Mouse (Mus musculus): ENCODE measurements at regions not wholly inside any gene's neighbourhood (a gene's known extent, or its start where the extent isn't known, plus 50 kb on each side); places are given as distances from the start of the nearest gene placed in this dataset.

DNA sequence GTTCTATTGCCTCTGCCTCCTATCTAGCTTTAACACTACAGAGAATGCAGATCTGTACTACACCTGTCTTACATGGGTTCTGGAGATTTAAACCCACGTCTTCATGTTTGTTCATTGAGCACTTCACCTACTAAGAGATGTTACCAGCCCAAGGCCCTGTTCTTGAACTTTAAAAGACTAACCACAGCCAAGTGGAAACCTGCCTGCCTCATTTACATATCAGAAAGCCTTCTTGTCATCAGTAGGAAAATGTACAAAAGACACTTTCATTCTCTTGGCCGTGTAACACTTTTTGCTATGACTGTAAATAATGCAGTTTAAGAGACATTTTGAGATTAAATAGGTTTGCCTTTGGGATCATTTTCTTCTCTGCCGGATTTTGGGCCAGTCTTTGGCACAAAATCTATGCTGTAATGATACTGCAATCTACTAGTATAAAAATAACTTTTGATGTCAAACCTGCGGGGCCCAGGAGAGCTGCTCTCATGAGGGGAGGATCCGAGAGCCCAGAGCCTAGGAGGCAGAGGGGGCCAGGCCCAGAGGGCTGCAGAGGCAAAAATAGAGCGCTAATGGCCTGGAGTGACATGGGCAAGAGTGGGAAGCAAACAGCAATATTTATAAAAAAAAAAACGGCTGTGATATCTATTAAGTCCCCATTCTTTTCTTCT lies 318.4 kb upstream of the Myo3a start:
- H3K4me1 ChIP-seq (ENCODE audit: insufficient read depth, low read length): no peaks in the 10 kb centered on the region
- 72% methylated on average over 7 of the region's 7 CpGs for WGBS
- no peak overlapping the region for H3K27ac ChIP-seq (ENCODE audit: low read length)
- no peaks in the 10 kb centered on the region for H3K27me3 ChIP-seq (ENCODE audit: insufficient read depth, low read length)
- no peak for ATAC-seq (ENCODE audit: low FRiP score, low TSS enrichment)
- H3K4me2 ChIP-seq (replicated peaks; ENCODE audit: low read depth, low read length): peak overlapping the region; percentile 51
- H3K4me3 ChIP-seq (ENCODE audit: low read length): no peak overlapping the region; the same call in 1 of the 2 replicates
- no peak overlapping the region for H3K9ac ChIP-seq (replicated peaks; ENCODE audit: low read length)
- no peaks in the 10 kb centered on the region for H3K36me3 ChIP-seq (ENCODE audit: insufficient read depth, low read length)
- peaks cover 6% of the 10 kb centered on the region; the same call in 1 of the 2 replicates for H3K9me3 ChIP-seq (ENCODE audit: low read length)

- 0 out of 2 replicates have a peak overlapping the region, but pooled peaks have one; percentile 24 for H3K9ac ChIP-seq (replicated peaks; ENCODE audit: low read length)
- peak; percentile 73; the same call in 1 of the 2 replicates for ATAC-seq (ENCODE audit: low FRiP score, low TSS enrichment)
- WGBS: 11% methylated on average over 7 of the region's 7 CpGs
- no peaks in the 10 kb centered on the region for H3K36me3 ChIP-seq (ENCODE audit: insufficient read depth, low read length)
- H3K4me2 ChIP-seq (replicated peaks; ENCODE audit: low read depth, low read length): peak overlapping the region; percentile 51
- H3K27me3 ChIP-seq (ENCODE audit: insufficient read depth, low read length): no peaks in the 10 kb centered on the region
- H3K9me3 ChIP-seq (ENCODE audit: low read length): peaks cover 6% of the 10 kb centered on the region; the same call in 1 of the 2 replicates
- no peak overlapping the region for H3K27ac ChIP-seq (ENCODE audit: low read length)
- H3K4me3 ChIP-seq (ENCODE audit: low read length): peak overlapping the region; percentile 30
- H3K4me1 ChIP-seq (ENCODE audit: insufficient read depth, low read length): no peaks in the 10 kb centered on the region
Observed at GRCm38 (mm10) chr2:21909481-21909966, 317.8 kb upstream of the Myo3a start.

DNA sequence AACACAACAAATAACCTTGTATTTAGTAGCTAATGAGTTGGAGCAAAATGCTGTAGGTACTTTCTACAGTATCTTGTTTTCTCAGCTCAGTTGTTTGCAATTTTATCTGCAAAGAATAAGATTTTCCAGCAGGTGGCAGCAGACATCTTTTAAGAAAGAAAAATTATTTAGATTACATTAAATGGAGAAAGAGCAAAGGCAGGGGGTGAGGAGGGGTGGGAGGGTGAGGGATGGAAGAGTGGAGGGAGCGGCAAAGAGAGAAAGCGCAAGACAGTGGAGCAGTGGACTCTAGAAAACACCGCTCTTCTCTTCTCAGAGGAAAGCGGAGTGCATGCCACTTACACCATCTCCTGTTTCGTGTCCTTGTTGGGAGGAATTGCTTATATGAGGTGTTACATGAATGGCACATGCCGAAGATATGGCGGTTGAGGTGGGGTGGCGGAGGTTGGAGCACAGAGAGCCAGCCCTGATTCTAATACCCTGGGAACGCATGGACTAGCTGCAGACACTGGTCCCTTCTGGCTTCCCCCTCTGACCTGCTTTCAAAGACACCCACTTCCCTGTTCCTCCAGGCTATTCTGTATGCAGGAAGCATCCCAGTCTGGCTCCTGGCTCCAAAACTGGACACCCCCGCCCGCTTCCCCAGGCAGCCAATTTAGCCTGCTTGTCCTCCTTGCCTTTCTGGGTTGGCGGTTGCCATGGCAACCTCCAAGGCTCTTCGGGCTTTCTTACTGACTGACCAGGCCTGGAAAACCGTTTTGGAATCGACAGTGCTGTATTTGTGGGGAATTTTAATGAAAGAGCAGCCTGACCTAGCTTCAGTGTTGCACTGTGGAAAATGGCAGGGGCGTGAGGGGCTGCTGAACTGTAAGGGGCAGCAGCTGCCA lies 309.3 kb upstream of the Myo3a start:
- H3K4me2 ChIP-seq (replicated peaks; ENCODE audit: low read depth, low read length): peak overlapping the region; percentile 59
- peak; percentile 75; the same call in 1 of the 2 replicates for ATAC-seq (ENCODE audit: low FRiP score, low TSS enrichment)
- 26% methylated on average over 16 of the region's 16 CpGs for WGBS
- peak overlapping the region; percentile 37 for H3K4me3 ChIP-seq (ENCODE audit: low read length)
- H3K27me3 ChIP-seq (ENCODE audit: insufficient read depth, low read length): no peaks in the 10 kb centered on the region
- H3K36me3 ChIP-seq (ENCODE audit: insufficient read depth, low read length): no peaks in the 10 kb centered on the region
- H3K9me3 ChIP-seq (ENCODE audit: low read length): no peaks in the 10 kb centered on the region; the same call in 1 of the 2 replicates
- peak overlapping the region; percentile 35 for H3K9ac ChIP-seq (replicated peaks; ENCODE audit: low read length)
- no peaks in the 10 kb centered on the region for H3K4me1 ChIP-seq (ENCODE audit: insufficient read depth, low read length)
- H3K27ac ChIP-seq (ENCODE audit: low read length): no peak overlapping the region

DNA sequence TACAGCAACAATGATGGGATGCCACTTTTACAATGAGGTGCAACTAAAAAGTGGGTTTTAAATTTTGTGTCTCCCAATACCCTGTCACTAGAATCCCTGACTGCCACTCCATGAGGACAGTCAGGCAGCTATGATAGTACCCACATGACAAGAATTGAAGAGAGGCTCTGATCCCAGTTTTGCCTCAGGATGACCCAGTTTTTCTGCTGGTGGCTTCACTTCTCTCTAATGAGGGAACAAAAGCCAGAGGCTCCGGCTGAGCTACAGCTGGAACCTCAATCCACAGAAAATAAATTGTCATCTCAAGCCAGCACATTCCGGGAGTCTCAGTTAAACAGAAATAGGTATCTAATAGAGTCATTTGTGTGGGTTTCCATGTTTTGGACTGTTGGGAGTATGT lies 308.2 kb upstream of the Myo3a start:
- Histone ChIP-seq H3K9ac (replicated peaks; ENCODE audit: low read length) (no peak overlapping the region), H3K36me3 (ENCODE audit: insufficient read depth, low read length) (no peaks in the 10 kb centered on the region), H3K4me3 (ENCODE audit: low read length) (no peak overlapping the region), H3K9me3 (ENCODE audit: low read length) (no peaks in the 10 kb centered on the region; the same call in 1 of the 2 replicates), H3K4me1 (ENCODE audit: insufficient read depth, low read length) (no peaks in the 10 kb centered on the region), H3K27me3 (ENCODE audit: insufficient read depth, low read length) (no peaks in the 10 kb centered on the region), H3K27ac (ENCODE audit: low read length) (no peak overlapping the region), H3K4me2 (replicated peaks; ENCODE audit: low read depth, low read length) (no peak overlapping the region)
- 82% methylated on average over 2 of the region's 2 CpGs for WGBS
- ATAC-seq (ENCODE audit: low FRiP score, low TSS enrichment): no peak

GRCm38 (mm10) chr2:21927656-21928055 lies 299.6 kb upstream of the Myo3a start:
- Histone ChIP-seq H3K27me3 (ENCODE audit: insufficient read depth, low read length) (no peaks in the 10 kb centered on the region), H3K9ac (replicated peaks; ENCODE audit: low read length) (no peak overlapping the region), H3K27ac (ENCODE audit: low read length) (no peak overlapping the region), H3K36me3 (ENCODE audit: insufficient read depth, low read length) (no peaks in the 10 kb centered on the region), H3K4me2 (replicated peaks; ENCODE audit: low read depth, low read length) (no peak overlapping the region), H3K4me1 (ENCODE audit: insufficient read depth, low read length) (no peaks in the 10 kb centered on the region), H3K4me3 (ENCODE audit: low read length) (no peak overlapping the region), H3K9me3 (ENCODE audit: low read length) (no peaks in the 10 kb centered on the region)
- ATAC-seq (ENCODE audit: low FRiP score, low TSS enrichment): no peak
- 42% methylated on average over 1 of the region's 1 CpGs for WGBS

GRCm38 (mm10) chr2:21939993-21940392 lies 287.3 kb upstream of the Myo3a start:
- H3K27me3 ChIP-seq (ENCODE audit: insufficient read depth, low read length): no peaks in the 10 kb centered on the region
- H3K9me3 ChIP-seq (ENCODE audit: low read length): no peaks in the 10 kb centered on the region
- no peak for ATAC-seq (ENCODE audit: low FRiP score, low TSS enrichment)
- 90% methylated on average over 3 of the region's 3 CpGs for WGBS
- H3K4me3 ChIP-seq (ENCODE audit: low read length): no peak overlapping the region
- H3K4me2 ChIP-seq (replicated peaks; ENCODE audit: low read depth, low read length): no peak overlapping the region
- H3K9ac ChIP-seq (replicated peaks; ENCODE audit: low read length): no peak overlapping the region
- H3K4me1 ChIP-seq (ENCODE audit: insufficient read depth, low read length): no peaks in the 10 kb centered on the region
- H3K27ac ChIP-seq (ENCODE audit: low read length): no peak overlapping the region
- H3K36me3 ChIP-seq (ENCODE audit: insufficient read depth, low read length): no peaks in the 10 kb centered on the region

DNA sequence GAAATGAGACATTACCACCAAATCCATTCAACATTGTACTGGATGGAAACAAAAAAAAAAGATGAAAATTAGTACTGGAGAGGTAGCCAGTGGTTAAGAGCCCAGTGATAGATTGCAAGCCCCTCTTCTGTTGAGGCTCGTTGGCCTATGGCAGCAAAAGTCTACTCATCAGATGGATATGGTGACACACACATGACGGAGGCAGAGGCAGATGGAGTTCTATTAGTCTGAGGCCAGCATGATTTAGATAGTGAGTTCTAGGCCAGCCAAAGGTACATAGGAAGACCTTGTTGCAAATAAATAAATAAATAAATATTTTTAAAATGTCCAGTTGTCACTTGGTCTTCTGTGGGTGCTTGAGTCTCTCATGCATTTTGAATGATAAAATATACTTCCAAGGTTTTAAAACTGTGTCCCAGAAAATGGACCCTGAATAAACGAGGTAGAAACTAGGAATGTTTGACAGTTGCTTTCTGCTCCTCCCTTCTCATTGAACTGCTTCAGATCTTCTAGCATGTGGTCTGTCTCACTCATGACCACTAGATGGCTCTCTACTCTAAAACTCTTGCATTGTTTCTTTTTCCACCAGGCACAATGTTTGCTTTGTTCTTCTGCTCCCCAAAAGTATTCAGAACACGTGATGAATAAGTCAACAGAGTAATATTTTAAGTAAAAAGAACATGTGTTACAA lies 286.4 kb upstream of the Myo3a start:
- Histone ChIP-seq H3K4me3 (ENCODE audit: low read length) (no peak overlapping the region), H3K27me3 (ENCODE audit: insufficient read depth, low read length) (no peaks in the 10 kb centered on the region), H3K9me3 (ENCODE audit: low read length) (no peaks in the 10 kb centered on the region), H3K36me3 (ENCODE audit: insufficient read depth, low read length) (no peaks in the 10 kb centered on the region), H3K27ac (ENCODE audit: low read length) (no peak overlapping the region), H3K4me1 (ENCODE audit: insufficient read depth, low read length) (no peaks in the 10 kb centered on the region), H3K9ac (replicated peaks; ENCODE audit: low read length) (no peak overlapping the region), H3K4me2 (replicated peaks; ENCODE audit: low read depth, low read length) (no peak overlapping the region)
- 46% methylated on average over 4 of the region's 4 CpGs for WGBS
- ATAC-seq (ENCODE audit: low FRiP score, low TSS enrichment): no peak

DNA sequence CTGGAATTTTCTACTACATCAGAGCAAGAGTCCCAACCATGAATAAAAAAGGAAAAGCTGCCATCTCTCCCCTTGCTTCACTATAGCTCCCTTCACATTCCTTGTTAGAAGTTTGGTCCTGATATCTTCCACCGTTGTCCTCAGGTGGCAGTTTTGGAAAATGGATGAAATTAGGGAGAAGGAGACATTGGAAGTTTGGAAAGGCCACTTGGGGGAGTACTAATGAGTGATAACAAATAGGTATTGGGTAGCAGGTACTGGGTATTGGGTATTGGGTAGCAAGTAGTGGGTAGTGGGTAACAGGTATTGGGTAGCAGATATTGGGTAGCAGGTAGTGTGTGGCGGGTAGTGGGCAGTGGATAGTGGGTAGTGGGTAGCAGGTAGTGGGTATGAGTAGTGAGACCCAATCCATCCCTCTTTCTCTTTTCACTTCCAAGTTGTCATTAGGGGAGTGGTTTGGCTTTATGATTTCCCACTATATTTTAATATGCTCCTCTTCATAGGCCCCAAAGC lies 285.8 kb upstream of the Myo3a start:
- H3K9ac ChIP-seq (replicated peaks; ENCODE audit: low read length): no peak overlapping the region

DNA sequence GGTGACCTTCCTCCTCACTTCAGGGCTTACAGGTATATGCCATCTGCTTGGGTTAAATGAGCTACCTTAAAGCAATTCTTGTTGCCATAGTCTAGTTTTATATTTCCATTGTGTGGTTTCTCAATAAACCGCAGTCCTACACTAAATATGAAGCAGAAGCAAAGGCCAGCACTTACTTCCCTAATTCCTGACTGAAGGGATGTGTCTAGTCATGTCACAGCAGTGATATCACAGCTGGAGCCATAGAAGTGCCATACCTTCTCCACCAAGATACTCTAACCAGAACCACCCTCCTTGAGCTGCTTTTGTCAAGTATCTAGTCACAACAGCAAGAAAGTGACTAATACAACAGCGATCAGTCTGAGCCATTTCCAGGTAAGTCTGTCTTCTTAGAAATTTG lies 283.6 kb upstream of the Myo3a start:
- Histone ChIP-seq H3K36me3 (ENCODE audit: insufficient read depth, low read length) (no peaks in the 10 kb centered on the region), H3K27me3 (ENCODE audit: insufficient read depth, low read length) (no peaks in the 10 kb centered on the region), H3K4me1 (ENCODE audit: insufficient read depth, low read length) (no peaks in the 10 kb centered on the region), H3K9ac (replicated peaks; ENCODE audit: low read length) (no peak overlapping the region), H3K4me2 (replicated peaks; ENCODE audit: low read depth, low read length) (no peak overlapping the region), H3K4me3 (ENCODE audit: low read length) (no peak overlapping the region), H3K27ac (ENCODE audit: low read length) (no peak overlapping the region), H3K9me3 (ENCODE audit: low read length) (no peaks in the 10 kb centered on the region)
- 88% methylated on average over 2 of the region's 2 CpGs for WGBS
- ATAC-seq (ENCODE audit: low FRiP score, low TSS enrichment): no peak

More for the DNA sequence above, 285.8 kb upstream of the Myo3a start:
- Histone ChIP-seq H3K4me1 (ENCODE audit: insufficient read depth, low read length) (no peaks in the 10 kb centered on the region), H3K9me3 (ENCODE audit: low read length) (no peaks in the 10 kb centered on the region), H3K36me3 (ENCODE audit: insufficient read depth, low read length) (no peaks in the 10 kb centered on the region), H3K4me2 (replicated peaks; ENCODE audit: low read depth, low read length) (no peak overlapping the region), H3K4me3 (ENCODE audit: low read length) (no peak overlapping the region), H3K27ac (ENCODE audit: low read length) (no peak overlapping the region), H3K27me3 (ENCODE audit: insufficient read depth, low read length) (no peaks in the 10 kb centered on the region)
- ATAC-seq (ENCODE audit: low FRiP score, low TSS enrichment): no peak
- 73% methylated on average over 2 of the region's 2 CpGs for WGBS
